Mouse (Mus musculus) E14TG2a.4 (cell line): ENCODE measurements at regions not wholly inside any gene's neighbourhood (a gene's known extent, or its start where the extent isn't known, plus 50 kb on each side); places are given as distances from the start of the nearest gene placed in this dataset.

ENCODE experiments used
- CTCF ChIP-seq: conservative IDR thresholded peaks from 2 replicates; pipeline ENCODE4 v1.5.1; 2014; ENCODE audit warnings: low read length
- NANOG ChIP-seq: IDR thresholded peaks from 2 replicates; pipeline ENCODE4 v1.6.1; 2014; ENCODE audit warnings: borderline replicate concordance, low read length, mixed read lengths
- POU5F1 ChIP-seq: IDR thresholded peaks from 2 replicates; pipeline ENCODE4 v1.6.1; 2014; ENCODE audit warnings: low read length, borderline replicate concordance

DNA sequence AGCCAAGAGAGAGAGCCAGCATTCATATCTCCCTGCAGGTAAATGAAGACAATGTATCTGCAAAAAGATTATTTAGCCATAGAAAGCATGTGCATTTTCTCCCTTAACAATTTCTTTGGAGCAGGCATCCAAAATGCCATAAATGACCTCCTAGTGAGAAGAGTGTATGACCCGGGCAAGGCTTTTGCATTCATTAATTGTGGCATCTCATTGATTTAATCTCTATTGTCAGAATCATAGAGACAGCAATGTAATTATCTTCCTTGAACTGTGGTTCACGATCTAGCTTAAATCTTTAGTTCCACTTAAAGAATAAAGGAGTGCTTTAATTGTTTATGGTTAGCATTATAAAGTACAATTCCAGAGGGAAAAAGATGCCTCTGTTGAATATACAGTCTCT is 190.5 kb upstream of the Prkd1 start:
- TF ChIP-seq CTCF, result no peak
- no peak for TF ChIP-seq NANOG
- TF ChIP-seq POU5F1, result no peak
